Mouse (Mus musculus) hindbrain, embryonic 11.5 days (tissue): Measurements from ENCODE around the gene Macrod1. TPM values are rescaled to one million over a fixed set of nuclear protein-coding genes. Genes with fewer than 3 reads are reported as not detected.

Experiments
- ATAC-seq: fragments of 200-750 bp; cut with Nextera tagmentation; 2 replicates; pipeline ENCODE4 v1.8.0; 2017; ENCODE audit warnings: mild to moderate bottlenecking, moderate TSS enrichment, moderate library complexity; ENCODE audit not compliant: low FRiP score
- DNase-seq: peaks from one replicate; pipeline ENCODE4 v3.0.0-alpha.2; 2015; ENCODE audit warnings: low spot score
- H3K27ac ChIP-seq: fragments of 300-500 bp; sonication (generic); 2 replicates; pipeline ENCODE4 v1.5.1; 2014; ENCODE audit warnings: mild to moderate bottlenecking, low read depth, low read length
- H3K27me3 ChIP-seq: fragments of 300-500 bp; sonication (generic); 2 replicates; pipeline ENCODE4 v1.6.1; 2014; ENCODE audit warnings: mild to moderate bottlenecking, low read length, moderate library complexity, mixed read lengths; ENCODE audit not compliant: control insufficient read depth, insufficient read depth
- H3K36me3 ChIP-seq: fragments of 300-500 bp; sonication (generic); 2 replicates; pipeline ENCODE4 v1.6.1; 2014; ENCODE audit warnings: mild to moderate bottlenecking, low read length, moderate library complexity, mixed read lengths; ENCODE audit not compliant: control insufficient read depth, insufficient read depth
- H3K4me1 ChIP-seq: fragments of 300-500 bp; sonication (generic); replicated peaks from 2 replicates; pipeline ENCODE4 v1.6.1; 2014; ENCODE audit warnings: low read length, mixed read lengths; ENCODE audit not compliant: control insufficient read depth, insufficient read depth
- H3K4me2 ChIP-seq: fragments of 300-500 bp; sonication (generic); replicated peaks from 2 replicates; pipeline ENCODE4 v1.6.1; 2014; ENCODE audit warnings: mild to moderate bottlenecking, low read depth, low read length
- H3K4me3 ChIP-seq: fragments of 300-500 bp; sonication (generic); 2 replicates; pipeline ENCODE4 v1.5.1; 2014; ENCODE audit warnings: low read depth, low read length
- H3K9ac ChIP-seq: fragments of 300-500 bp; sonication (generic); 2 replicates; pipeline ENCODE4 v1.6.1; 2014; ENCODE audit warnings: low read depth, low read length
- H3K9me3 ChIP-seq: fragments of 300-500 bp; sonication (generic); 2 replicates; pipeline ENCODE4 v1.6.1; 2016; ENCODE audit warnings: low read length; ENCODE audit not compliant: control insufficient read depth
- WGBS: fragments of 180-500 bp; shearing (Covaris S2); extraction: QIAGEN DNeasy Blood & Tissue Kit; methylation state at CpG from one replicate; pipeline ENCODE4 v1.1.7; 2014; 5-methylcytosine and 5-hydroxymethylcytosine counted together
- polyA plus RNA-seq: library from polyadenylated mRNA; unstranded; fragments of >200 nt; fragmentation: Nextera tagmentation; extraction: Ambion mirVana; gene quantifications from 2 replicates; pipeline ENCODE4 v1.2.1, GENCODE M21; 2014

The Macrod1 gene
- 2.8 and 3.1 TPM in 2 replicates for polyA plus RNA-seq

- no peak within 1 kb of the TSS for H3K27ac ChIP-seq
- H3K9me3 ChIP-seq = no peaks in the 10 kb centered on the region
- H3K9ac ChIP-seq = peak within 1 kb of the TSS; percentile 48
- peak within 1 kb of the TSS; percentile 99 for H3K4me2 ChIP-seq
- DNase-seq (peak; percentile 81), ATAC-seq (peak; percentile 82)
- H3K36me3 ChIP-seq = no peaks in the 10 kb centered on the region
- H3K27me3 ChIP-seq = peaks cover 16% of the 10 kb centered on the region
- H3K4me3 ChIP-seq = peak within 1 kb of the TSS; percentile 67
- peaks cover 6% of the 10 kb centered on the region for H3K4me1 ChIP-seq
- 2% methylated on average over 51 of the region's 72 CpGs for WGBS
These were observed at the start of gene Macrod1 for GRCm38 (mm10) chr19:7056248-7057087. Gene Macrod1 (plus strand): TSS chr19:7056810.

GRCm38 (mm10) chr19:7006892-7007593, 49.6 kb upstream of the Macrod1 start:
- Histone ChIP-seq H3K27ac (no peak overlapping the region), H3K36me3 (no peaks in the 10 kb centered on the region), H3K4me1 (no peaks in the 10 kb centered on the region), H3K4me2 (no peak overlapping the region), H3K4me3 (no peak overlapping the region), H3K9me3 (no peaks in the 10 kb centered on the region), H3K27me3 (no peaks in the 10 kb centered on the region), H3K9ac (no peak overlapping the region)
- ATAC-seq = no peak
- no peak for DNase-seq
- 89% methylated on average over 8 of the region's 9 CpGs for WGBS

DNA sequence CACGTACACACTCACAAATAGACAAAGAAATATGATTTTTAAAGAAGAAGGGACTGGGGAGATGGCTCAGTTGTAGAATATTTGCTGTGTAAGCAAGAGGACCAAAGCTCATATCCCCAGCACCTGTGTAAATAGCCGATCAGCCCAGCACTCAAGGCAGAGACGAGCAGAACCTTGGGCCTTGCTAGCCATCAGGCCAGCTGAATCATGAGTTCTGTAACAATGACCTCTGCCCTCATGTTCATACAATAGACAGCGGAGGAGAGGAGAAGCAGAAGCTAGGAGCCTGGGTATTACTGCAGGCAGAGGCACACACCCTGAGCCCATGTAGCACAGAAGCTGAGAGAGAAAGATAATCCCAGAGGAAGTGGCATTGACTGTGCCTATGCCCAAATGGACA, 44.2 kb upstream of the Macrod1 start:
- ATAC-seq (no peak), DNase-seq (no peak)
- 74% methylated on average over 4 of the region's 4 CpGs for WGBS
- Histone ChIP-seq H3K9ac (no peak overlapping the region), H3K4me3 (no peak overlapping the region), H3K4me2 (no peak overlapping the region), H3K36me3 (no peaks in the 10 kb centered on the region), H3K9me3 (no peaks in the 10 kb centered on the region), H3K4me1 (no peaks in the 10 kb centered on the region), H3K27me3 (no peaks in the 10 kb centered on the region), H3K27ac (no peak overlapping the region)

GRCm38 (mm10) chr19:7013984-7014383, 42.6 kb upstream of the Macrod1 start:
- 83% methylated on average over 9 of the region's 9 CpGs for WGBS
- Histone ChIP-seq H3K4me3 (no peak overlapping the region), H3K9ac (no peak overlapping the region), H3K36me3 (no peaks in the 10 kb centered on the region), H3K27me3 (no peaks in the 10 kb centered on the region), H3K4me2 (no peak overlapping the region), H3K27ac (no peak overlapping the region), H3K9me3 (no peaks in the 10 kb centered on the region), H3K4me1 (no peaks in the 10 kb centered on the region)
- DNase-seq = no peak
- no peak for ATAC-seq

DNA sequence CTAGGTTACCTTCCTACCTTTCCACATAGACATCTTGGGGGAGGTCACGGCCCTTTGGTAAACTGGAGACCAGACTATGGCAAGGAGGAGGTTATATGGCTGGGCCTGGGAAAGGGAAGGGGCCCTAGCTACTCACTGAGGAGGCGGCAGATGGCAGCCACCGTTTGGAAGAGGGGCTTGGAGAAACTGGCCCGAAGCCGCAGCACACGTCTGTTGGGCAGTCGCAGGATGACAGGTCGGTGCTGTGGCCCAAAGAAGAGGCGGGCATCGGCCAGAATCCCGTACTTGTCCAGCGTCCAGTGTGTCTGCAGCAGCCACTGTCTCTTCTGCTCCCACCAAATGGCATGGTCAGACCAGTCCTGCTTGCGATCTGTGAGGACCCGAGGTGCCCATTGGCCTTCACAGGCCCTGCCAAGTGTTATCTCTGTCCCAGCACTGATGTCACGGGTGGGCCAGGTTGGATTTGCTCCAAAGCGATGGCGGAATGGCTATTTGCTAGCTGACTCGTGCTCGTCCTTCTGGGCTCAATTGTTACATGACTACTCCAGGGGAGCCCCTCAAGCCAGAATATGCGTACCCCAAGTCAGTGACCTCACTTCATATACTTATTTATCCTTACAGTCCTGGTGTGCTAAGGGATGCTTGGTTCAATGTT, 42.0 kb upstream of the Macrod1 start:
- Histone ChIP-seq H3K4me3 (no peak overlapping the region), H3K9ac (no peak overlapping the region), H3K27me3 (no peaks in the 10 kb centered on the region), H3K9me3 (no peaks in the 10 kb centered on the region), H3K4me2 (no peak overlapping the region), H3K4me1 (no peaks in the 10 kb centered on the region), H3K27ac (no peak overlapping the region), H3K36me3 (peaks cover under 1% of the 10 kb centered on the region; the same call in 1 of the 2 replicates)
- no peak for ATAC-seq
- 92% methylated on average over 20 of the region's 20 CpGs for WGBS
- no peak for DNase-seq

DNA sequence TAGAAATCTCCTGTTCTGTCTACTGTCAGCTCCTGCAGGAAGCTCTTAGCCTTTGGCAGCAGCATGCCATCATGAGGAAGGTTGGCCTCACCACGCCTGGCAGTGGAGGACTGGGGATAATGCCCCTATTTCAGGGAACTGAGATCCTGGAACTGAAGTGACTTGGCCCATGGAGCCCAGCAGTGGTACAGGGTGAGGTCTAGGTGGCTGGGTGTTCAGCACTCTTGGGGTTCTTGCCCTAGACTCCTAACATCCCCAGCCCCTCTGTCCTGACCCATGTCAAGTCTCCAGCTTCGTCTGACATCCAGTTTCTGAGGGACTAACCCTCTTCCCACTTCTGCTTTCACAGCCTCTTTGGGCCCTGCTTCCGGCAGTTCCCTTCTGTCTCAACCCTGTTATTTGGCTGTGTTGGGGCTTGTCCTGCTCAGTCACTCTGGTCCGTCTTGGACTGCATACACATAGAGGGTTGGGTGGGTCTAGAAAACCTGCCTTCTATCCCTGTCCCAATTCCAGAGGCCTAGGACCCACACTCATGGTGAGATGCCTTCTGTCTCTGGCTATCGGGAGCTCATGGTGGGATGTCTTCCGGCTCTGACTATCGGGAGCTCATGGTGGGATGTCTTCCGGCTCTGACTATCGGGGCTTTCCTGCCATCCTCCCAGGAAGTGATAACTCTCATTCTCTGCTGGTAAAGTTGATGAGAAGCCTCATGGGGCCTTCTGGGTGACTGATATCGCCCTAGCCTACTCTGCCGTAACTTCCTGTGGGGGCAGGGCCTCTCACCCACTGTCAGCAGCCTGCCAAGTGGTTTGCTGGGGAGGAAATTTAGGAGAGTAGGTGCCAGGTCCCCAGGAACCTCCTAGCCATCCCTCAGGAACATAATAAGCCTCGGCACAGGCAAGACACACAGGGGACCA, 38.8 kb upstream of the Macrod1 start:
- Histone ChIP-seq H3K27ac (no peak overlapping the region), H3K9me3 (no peaks in the 10 kb centered on the region), H3K4me3 (no peak overlapping the region), H3K36me3 (peaks cover 11% of the 10 kb centered on the region; the same call in 1 of the 2 replicates), H3K4me2 (no peak overlapping the region), H3K4me1 (no peaks in the 10 kb centered on the region), H3K9ac (no peak overlapping the region), H3K27me3 (no peaks in the 10 kb centered on the region)
- WGBS = 89% methylated on average over 12 of the region's 12 CpGs
- no peak for DNase-seq
- no peak for ATAC-seq

GRCm38 (mm10) chr19:7018546-7018945, 38.1 kb upstream of the Macrod1 start:
- H3K4me2 ChIP-seq = no peak overlapping the region
- no peaks in the 10 kb centered on the region for H3K27me3 ChIP-seq
- H3K27ac ChIP-seq = no peak overlapping the region
- ATAC-seq (no peak), DNase-seq (no peak)
- 93% methylated on average over 11 of the region's 11 CpGs for WGBS
- H3K4me3 ChIP-seq = no peak overlapping the region
- H3K9ac ChIP-seq = no peak overlapping the region
- peaks cover 16% of the 10 kb centered on the region; the same call in 1 of the 2 replicates for H3K36me3 ChIP-seq
- H3K9me3 ChIP-seq = no peaks in the 10 kb centered on the region
- H3K4me1 ChIP-seq = no peaks in the 10 kb centered on the region

- no peak for ATAC-seq
- no peak for DNase-seq
- H3K4me1 ChIP-seq = no peaks in the 10 kb centered on the region
- no peak within 1 kb of the TSS for H3K4me3 ChIP-seq
- no peak within 1 kb of the TSS for H3K9ac ChIP-seq
- no peaks in the 10 kb centered on the region for H3K27me3 ChIP-seq
- WGBS = 87% methylated on average over 5 of the region's 5 CpGs
- H3K4me2 ChIP-seq = no peak within 1 kb of the TSS
- H3K9me3 ChIP-seq = no peaks in the 10 kb centered on the region
- no peak within 1 kb of the TSS for H3K27ac ChIP-seq
- peaks cover 16% of the 10 kb centered on the region; the same call in 1 of the 2 replicates for H3K36me3 ChIP-seq
These were observed 37.4 kb upstream of the Macrod1 start, which contains the start of gene Fermt3 for GRCm38 (mm10) chr19:7019191-7019590. Gene Fermt3 (minus strand): TSS chr19:7019469.
